Mouse (Mus musculus) pancreas, adult 10 weeks (tissue): Measurements from ENCODE around the gene Sytl3. TPM values are rescaled to one million over a fixed set of nuclear protein-coding genes. Genes with fewer than 3 reads are reported as not detected.

Source experiments
- polyA plus RNA-seq: library from polyadenylated mRNA; stranded (reverse); fragments of 350-450 nt; fragmentation: Illumina TruSeq; extraction: RNeasy Lipid Tissue Mini Kit (QIAGEN cat#74804); gene quantifications from one replicate; pipeline ENCODE4 v1.2.3, GENCODE M21; 2015; ENCODE audit warnings: low read depth, low replicate concordance; ENCODE audit not compliant: insufficient read depth

The Sytl3 gene
- not detected for polyA plus RNA-seq

DNA sequence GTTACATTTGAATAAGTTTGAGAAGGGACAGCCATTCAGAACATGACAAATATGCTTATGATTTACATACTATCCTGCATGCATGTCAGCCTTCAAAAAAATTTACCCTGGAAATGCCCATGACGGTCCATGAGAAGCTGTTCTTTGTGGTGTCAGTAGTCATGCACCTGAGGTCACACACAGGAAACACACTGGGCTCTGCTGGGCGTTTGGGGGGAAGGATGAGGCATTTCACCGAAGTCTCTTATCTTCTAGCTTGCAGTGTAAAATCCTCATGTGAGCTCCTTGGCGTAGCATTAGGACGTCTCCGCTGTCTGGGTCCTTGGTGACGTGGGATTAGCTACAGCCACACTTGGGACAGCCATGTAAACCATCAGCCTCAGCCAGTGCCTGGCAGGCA is at the start of gene Sytl3:
TSS of gene Sytl3 (plus strand) at position 293 of the 400 bp plus-strand sequence.

DNA sequence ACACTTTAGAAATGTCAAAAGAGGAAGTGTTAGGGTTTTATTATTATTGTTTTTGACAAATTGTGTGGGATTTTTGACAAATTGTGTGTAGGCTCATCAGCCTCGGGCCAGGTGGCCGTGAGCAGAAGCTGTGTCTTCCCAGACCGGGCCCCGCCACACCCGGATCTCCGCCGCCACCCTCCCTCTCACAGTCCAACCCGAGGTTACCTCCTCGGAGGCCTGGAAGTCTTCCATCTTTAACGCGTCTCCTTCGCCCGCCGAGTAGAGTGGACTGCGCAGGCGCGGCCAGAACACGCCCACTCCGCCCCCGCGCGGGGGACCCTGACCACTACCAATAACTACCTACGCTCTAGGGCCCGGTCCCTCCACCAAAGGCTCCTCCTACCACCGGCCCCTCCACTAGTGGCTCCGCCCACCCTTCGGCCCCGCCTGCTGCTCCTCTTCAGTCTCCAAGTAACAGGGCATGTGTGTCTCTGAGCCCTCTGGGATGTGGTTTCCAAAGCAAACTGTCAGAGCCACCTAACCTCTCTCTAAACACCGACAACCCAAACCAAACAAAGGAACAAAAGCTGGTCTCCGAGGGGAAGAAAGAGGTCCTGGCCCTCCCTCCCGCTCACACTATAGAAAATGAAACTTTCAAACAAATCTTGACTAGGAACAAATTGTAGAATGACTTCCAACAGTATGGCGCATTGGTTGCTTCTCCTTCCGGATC is 3.2 kb upstream of the Sytl3 start, which contains the start of gene Dynlt1f:
TSS of gene Dynlt1f (minus strand) at position 334 of the 715 bp plus-strand sequence.

DNA sequence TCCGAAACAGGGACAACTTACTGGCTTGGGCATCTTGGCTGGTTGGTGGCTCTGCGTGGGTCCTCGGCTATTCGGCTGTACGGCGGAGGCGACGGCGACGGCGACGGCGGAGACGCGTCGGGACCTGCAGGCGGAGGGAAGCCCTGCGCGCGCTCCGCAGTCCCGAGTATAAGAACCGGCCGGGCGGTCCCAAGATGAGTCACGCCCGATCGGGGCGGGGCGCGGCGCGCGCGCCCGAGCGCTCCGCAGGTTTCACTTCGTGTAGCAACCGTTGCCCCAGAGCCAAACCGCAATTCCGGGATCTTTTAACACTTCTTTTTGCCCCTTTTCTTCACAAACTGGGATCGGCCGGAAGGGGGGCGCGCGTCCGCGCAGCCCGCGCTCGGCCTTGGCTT is 123.7 kb downstream of the Sytl3 start, which contains the start of gene Ezr:
TSS of gene Ezr (minus strand) at position 174 of the 395 bp plus-strand sequence.

Other genes starting within 250 kb of the Sytl3 start
- gene Dynlt1b, start 229.0 kb upstream of the Sytl3 start, polyA plus RNA-seq = 22.7 TPM
- 5.9 TPM for gene Dynlt1c, start 57.4 kb upstream of the Sytl3 start, polyA plus RNA-seq
- 14.3 TPM for gene Dynlt1f, start 3.2 kb upstream of the Sytl3 start, polyA plus RNA-seq
- 13.5 TPM for gene Ezr, start 123.7 kb downstream of the Sytl3 start, polyA plus RNA-seq